Mouse (Mus musculus): Measurements from ENCODE around the gene Alg12.

GRCm38 (mm10) chr15:88841580-88842299 is 22.6 kb upstream of the Alg12 start:
- TF ChIP-seq CTCF (IDR thresholded peaks at IDR 0.05; ENCODE audit: low read depth, low read length), result no peak
- no peak for TF ChIP-seq POLR2A (IDR thresholded peaks at IDR 0.05; ENCODE audit: insufficient read depth, low read length)

Data from ES-Bruce4 (cell line).